9 mouse cellular contexts compared by ENCODE assay signal in the genomic region with DNA sequence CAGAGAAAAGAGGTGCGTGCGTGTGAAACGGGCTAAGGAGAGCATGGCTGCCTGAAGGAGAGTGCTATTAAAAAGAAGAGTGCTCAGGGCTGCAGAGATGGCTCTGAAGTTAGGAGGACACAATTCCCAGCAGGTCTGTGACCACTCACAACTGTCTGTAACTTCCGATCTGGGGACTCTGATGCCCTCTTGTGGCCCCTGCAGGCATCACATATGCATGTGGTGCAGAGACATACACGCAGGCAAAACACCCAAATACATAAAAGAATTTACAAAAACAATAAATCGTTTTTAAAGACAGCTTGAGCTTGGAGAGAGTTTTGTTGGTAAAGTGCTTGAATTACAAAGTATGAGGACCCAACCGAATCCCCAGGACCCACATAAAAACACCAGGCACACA. TPM values are rescaled to one million over a fixed set of nuclear protein-coding genes. Genes with fewer than 3 reads are reported as not detected.
A peak's percentile ranks its signal among the peaks of the same experiment; 100 is the strongest.
DNase-seq lines count a peak whose midpoint lies in the region; TF ChIP-seq lines count a peak whose summit lies in the region.
"Had no signal": no experiment of that assay in that cellular context is flagged by ENCODE, and none has a peak within 500 bp of the region (broad histone marks: within the 10 kb centered on the region; RNA-seq: fewer than 3 reads in every experiment).

No protein-coding gene starts in this region.

- TF ChIP-seq POLR2A in MEL (IDR thresholded peaks at IDR 0.05; ENCODE audit: control insufficient read depth in 1 of 2, insufficient read depth in 1 of 2, low read depth in 1 of 2, low read length in 2 of 2, poor library complexity in 1 of 2) = no peak

- peaks cover 0 to 2% of the 10 kb centered on the region in 2 experiments; a peak in 1 of 4 replicates for H3K27me3 ChIP-seq in MEL (ENCODE audit: control insufficient read depth in 1 of 2, insufficient read depth in 2 of 2, low read length in 2 of 2)
- H3K27me3 ChIP-seq in embryonic facial prominence, embryonic 10.5 days (replicated peaks; ENCODE audit: low read depth, poor library complexity, severe bottlenecking) = peaks cover 34% of the 10 kb centered on the region

- H3K36me3 ChIP-seq in MEL (ENCODE audit: control insufficient read depth in 1 of 2, insufficient read depth in 2 of 2, low read length in 2 of 2) = no peaks in the 10 kb centered on the region
- H3K36me3 ChIP-seq in embryonic facial prominence, embryonic 10.5 days (replicated peaks) = no peaks in the 10 kb centered on the region
- H3K36me3 ChIP-seq: heart, embryonic 13.5 days had no signal

- no peaks in the 10 kb centered on the region for H3K9me3 ChIP-seq in MEL (replicated peaks; ENCODE audit: insufficient read depth, low read length)
- no peaks in the 10 kb centered on the region for H3K9me3 ChIP-seq in embryonic facial prominence, embryonic 10.5 days
- H3K9me3 ChIP-seq: heart, embryonic 13.5 days had no signal

- WGBS in embryonic facial prominence, embryonic 10.5 days = 28% methylated on average over 7 of the region's 7 CpGs

- peak; percentile 78 for TF ChIP-seq CTCF in layer of hippocampus, adult 2 months (conservative IDR thresholded peaks at IDR 0.05)
- TF ChIP-seq CTCF in MEL (IDR thresholded peaks at IDR 0.05 in 2 of 3, conservative IDR thresholded peaks at IDR 0.05 in 1 of 3; ENCODE audit: control insufficient read depth in 1 of 3, insufficient read depth in 1 of 3, low read depth in 2 of 3, low read length in 3 of 3, poor library complexity in 1 of 3, severe bottlenecking in 1 of 3) = peak; percentile 99 to 100 (median 100)

- H3K27ac ChIP-seq in layer of hippocampus, adult 2 months = no peak overlapping the region
- H3K27ac ChIP-seq in MEL (ENCODE audit: control insufficient read depth, low read depth, low read length) = no peak overlapping the region
- H3K27ac ChIP-seq in embryonic facial prominence, embryonic 10.5 days (replicated peaks) = no peak overlapping the region
- H3K27ac ChIP-seq: heart, embryonic 13.5 days had no signal

- H3K9ac ChIP-seq in MEL (ENCODE audit: control insufficient read depth, low read depth, low read length, poor library complexity, severe bottlenecking) = no peak overlapping the region
- H3K9ac ChIP-seq: heart, embryonic 13.5 days had no signal

- H3K4me3 ChIP-seq in layer of hippocampus, adult 2 months = no peak overlapping the region
- no peak overlapping the region for H3K4me3 ChIP-seq in MEL (ENCODE audit: control insufficient read depth in 1 of 2, insufficient read depth in 1 of 2, low read depth in 2 of 2, low read length in 2 of 2)
- no peak overlapping the region for H3K4me3 ChIP-seq in embryonic facial prominence, embryonic 10.5 days
- H3K4me3 ChIP-seq: heart, embryonic 13.5 days had no signal

- DNase-seq in adrenal gland, adult (ENCODE audit: inconsistent age in 2 of 2, low spot score in 1 of 2) = peak; percentile 56 to 79
- no peak for DNase-seq in adrenal gland, adult 8-10 months
- no peak for DNase-seq in layer of hippocampus, adult 2 months (ENCODE audit: low spot score in 2 of 2)
- DNase-seq in layer of hippocampus, postnatal 36 days = no peak
- DNase-seq in MEL (ENCODE audit: low read depth, low spot score) = peak; percentile 93
- DNase-seq in embryonic facial prominence, embryonic 10.5 days (ENCODE audit: low spot score) = peak; percentile 66
- peak; percentile 72 for DNase-seq in lung, postnatal 10 days
- DNase-seq in thymus, postnatal 25 days = peak; percentile 70

- 0 out of 4 replicates have a peak, but pooled peaks cover 0 to 3% of the 10 kb centered on the region in 2 experiments for H3K4me1 ChIP-seq in MEL (ENCODE audit: control insufficient read depth in 1 of 2, insufficient read depth in 2 of 2, low read length in 2 of 2)
- peaks cover 23% of the 10 kb centered on the region for H3K4me1 ChIP-seq in embryonic facial prominence, embryonic 10.5 days

- TF ChIP-seq EP300 in MEL (IDR thresholded peaks at IDR 0.05; ENCODE audit: low read depth in 1 of 2, low read length in 2 of 2) = no peak

- TF ChIP-seq RAD21 in MEL (IDR thresholded peaks at IDR 0.05; ENCODE audit: low read depth, low read length) = peak; percentile 93

- H3K79me2 ChIP-seq in MEL (ENCODE audit: control insufficient read depth, insufficient read depth, low read length, poor library complexity) = no peaks in the 10 kb centered on the region; the same call in 1 of the 2 replicates

TF ChIP-seq in MEL, 35 proteins besides CTCF, POLR2A, EP300 and RAD21 (continues in another document):
- peak; percentile 98 for TF ChIP-seq SMC3 (IDR thresholded peaks at IDR 0.05; ENCODE audit: low read depth, low read length)
- TF ChIP-seq MAFK (IDR thresholded peaks at IDR 0.05; ENCODE audit: borderline replicate concordance, low read depth, low read length) = no peak
- TF ChIP-seq JUND (IDR thresholded peaks at IDR 0.05; ENCODE audit: low read depth, low read length) = peak; percentile 72; the same call in 1 of the 2 replicates
- peak; percentile 75 for TF ChIP-seq MAX (IDR thresholded peaks at IDR 0.05; ENCODE audit: low read length)
- no peak for TF ChIP-seq NRF1 (IDR thresholded peaks at IDR 0.05; ENCODE audit: insufficient read depth, low read depth, low read length, poor library complexity, severe bottlenecking)
- TF ChIP-seq RCOR1 (IDR thresholded peaks at IDR 0.05; ENCODE audit: low read depth, low read length) = no peak
- TF ChIP-seq TBP (IDR thresholded peaks at IDR 0.05; ENCODE audit: low read depth, low read length) = peak; percentile 59; the same call in 1 of the 2 replicates
- no peak for TF ChIP-seq POLR2AphosphoS5 (IDR thresholded peaks at IDR 0.05; ENCODE audit: borderline replicate concordance, low read depth, low read length)
- no peak for TF ChIP-seq GATA1 (IDR thresholded peaks at IDR 0.05; ENCODE audit: low read depth, low read length)
- no peak for TF ChIP-seq USF2 (IDR thresholded peaks at IDR 0.05; ENCODE audit: borderline replicate concordance in 1 of 2, insufficient read depth in 1 of 2, low read depth in 1 of 2, low read length in 2 of 2)
- no peak for TF ChIP-seq ZMIZ1 (IDR thresholded peaks at IDR 0.05; ENCODE audit: low read depth, low read length)
- TF ChIP-seq CHD1 (IDR thresholded peaks at IDR 0.05; ENCODE audit: low read depth, low read length) = no peak; the same call in 1 of the 2 replicates
- TF ChIP-seq ELF1 (IDR thresholded peaks at IDR 0.05; ENCODE audit: low read depth, low read length) = peak; percentile 74
- no peak; the same call in 1 of the 2 replicates for TF ChIP-seq BHLHE40 (IDR thresholded peaks at IDR 0.05; ENCODE audit: borderline replicate concordance, low read depth, low read length)
- TF ChIP-seq ZKSCAN1 (IDR thresholded peaks at IDR 0.05; ENCODE audit: low read depth, low read length) = no peak
- TF ChIP-seq TAL1 (IDR thresholded peaks at IDR 0.05; ENCODE audit: low read length) = no peak
- TF ChIP-seq MYC (IDR thresholded peaks at IDR 0.05; ENCODE audit: low read depth, low read length) = peak; percentile 94
- no peak for TF ChIP-seq UBTF (IDR thresholded peaks at IDR 0.05; ENCODE audit: borderline replicate concordance, insufficient read depth, low read depth, low read length)
- TF ChIP-seq MAZ (IDR thresholded peaks at IDR 0.05; ENCODE audit: low read depth, low read length) = peak; percentile 67; the same call in 1 of the 2 replicates
- peak; percentile 36; the same call in 1 of the 2 replicates for TF ChIP-seq GABPA (IDR thresholded peaks at IDR 0.05; ENCODE audit: low read depth, low read length)
- no peak for TF ChIP-seq MEF2A (IDR thresholded peaks at IDR 0.05; ENCODE audit: extremely low read depth, insufficient replicate concordance, low read depth, low read length, poor library complexity, severe bottlenecking)
- TF ChIP-seq NELFE (IDR thresholded peaks at IDR 0.05; ENCODE audit: low read depth, low read length) = 0 out of 2 replicates have a peak, but pooled peaks have one; percentile 27

RNA-seq across cellular contexts. Expression of gene Cep170b, which starts 3.1 kb away (rescaled TPM):
- 10 to 100 TPM; 43.6 to 74.0 (median 59.1) TPM for total RNA-seq in adrenal gland, adult 8-10 months (2022)
- total RNA-seq in layer of hippocampus, adult 2 months (2021) = 100 to 1,000 TPM; 194 to 210 TPM
- total RNA-seq in layer of hippocampus, postnatal 36 days (2021) = 100 to 1,000 TPM; 171 to 189 TPM
- 40.0 and 49.7 TPM in 2 replicates for total RNA-seq in MEL (2012; rRNA removed)
- polyA plus RNA-seq in MEL (2012; ENCODE audit: insufficient read depth in 1 of 2, insufficient read length in 2 of 2, low read depth in 1 of 2, low replicate concordance in 2 of 2, missing spikeins in 1 of 2) = 10 to 100 TPM in 1 of 2 experiments, not detected in 1; 64.0 TPM
- polyA plus RNA-seq in embryonic facial prominence, embryonic 10.5 days (2016; fragmentation: Nextera tagmentation; extraction: Ambion mirVana) = 9.7 and 10.6 TPM in 2 replicates

RNA-seq across cellular contexts. Expression of gene Zbtb42, which starts 38.5 kb away (rescaled TPM):
- total RNA-seq in adrenal gland, adult 8-10 months (2022) = 10 to 100 TPM in 3 of 4 experiments, 1 to 10 TPM in 1; 8.7 to 20.1 (median 15.9) TPM
- total RNA-seq in layer of hippocampus, adult 2 months (2021) = under 1 TPM; 0.44 to 0.52 TPM
- total RNA-seq in layer of hippocampus, postnatal 36 days (2021) = under 1 TPM; 0.37 to 0.38 TPM
- 4.5 and 7.6 TPM in 2 replicates for total RNA-seq in MEL (2012; rRNA removed)
- polyA plus RNA-seq in MEL (2012; ENCODE audit: insufficient read depth in 1 of 2, insufficient read length in 2 of 2, low read depth in 1 of 2, low replicate concordance in 2 of 2, missing spikeins in 1 of 2) = 10 to 100 TPM in 1 of 2 experiments, not detected in 1; 11.4 TPM
- polyA plus RNA-seq in embryonic facial prominence, embryonic 10.5 days (2016; fragmentation: Nextera tagmentation; extraction: Ambion mirVana) = 4.3 and 4.5 TPM in 2 replicates

RNA-seq across cellular contexts. Expression of gene Akt1, which starts 42.5 kb away (rescaled TPM):
- total RNA-seq in adrenal gland, adult 8-10 months (2022) = 100 to 1,000 TPM; 275 to 460 (median 313) TPM
- total RNA-seq in layer of hippocampus, adult 2 months (2021) = 100 to 1,000 TPM; 152 to 160 TPM
- total RNA-seq in layer of hippocampus, postnatal 36 days (2021) = 100 to 1,000 TPM; 145 to 156 TPM
- total RNA-seq in MEL (2012; rRNA removed) = 289 and 322 TPM in 2 replicates
- 100 to 1,000 TPM; 764 to 827 TPM for polyA plus RNA-seq in MEL (2012; ENCODE audit: insufficient read depth in 1 of 2, insufficient read length in 2 of 2, low read depth in 1 of 2, low replicate concordance in 2 of 2, missing spikeins in 1 of 2)
- 47.0 and 53.4 TPM in 2 replicates for polyA plus RNA-seq in embryonic facial prominence, embryonic 10.5 days (2016; fragmentation: Nextera tagmentation; extraction: Ambion mirVana)

RNA-seq across cellular contexts. Expression of gene Pld4, which starts 43.3 kb away (rescaled TPM):
- total RNA-seq in adrenal gland, adult 8-10 months (2022) = 10 to 100 TPM in 3 of 4 experiments, 1 to 10 TPM in 1; 9.1 to 21.7 (median 15.5) TPM
- total RNA-seq in layer of hippocampus, adult 2 months (2021) = 1 to 10 TPM; 8.6 to 9.7 TPM
- total RNA-seq in layer of hippocampus, postnatal 36 days (2021) = 1 to 10 TPM; 8.7 to 9.4 TPM
- 9.7 and 9.8 TPM in 2 replicates for total RNA-seq in MEL (2012; rRNA removed)
- polyA plus RNA-seq in MEL (2012; ENCODE audit: insufficient read depth in 1 of 2, insufficient read length in 2 of 2, low read depth in 1 of 2, low replicate concordance in 2 of 2, missing spikeins in 1 of 2) = 10 to 100 TPM in 1 of 2 experiments, not detected in 1; 16.4 TPM
- 3.9 and 4.6 TPM in 2 replicates for polyA plus RNA-seq in embryonic facial prominence, embryonic 10.5 days (2016; fragmentation: Nextera tagmentation; extraction: Ambion mirVana)

Comparison
In these comparisons a context has a peak if more than half of its experiments do, and no peak if none do; other contexts are left out.
1. DNase-seq: peak in adrenal gland, adult (2 of 2), MEL (single experiment), embryonic facial prominence, embryonic 10.5 days (single experiment), lung, postnatal 10 days (single experiment) and thymus, postnatal 25 days (single experiment); none in adrenal gland, adult 8-10 months (single experiment), layer of hippocampus, adult 2 months (0 of 2) and layer of hippocampus, postnatal 36 days (0 of 2).